Mouse (Mus musculus) cerebellum, adult 2 months (tissue): ENCODE measurements at regions not wholly inside any gene's neighbourhood (a gene's known extent, or its start where the extent isn't known, plus 50 kb on each side); places are given as distances from the start of the nearest gene placed in this dataset.

ENCODE experiments used
- CTCF ChIP-seq: fragments of 200-500 bp; IDR thresholded peaks from 2 replicates; pipeline ENCODE4 v1.5.1; 2011; ENCODE audit warnings: low read depth, mild to moderate bottlenecking, control low read depth, low read length, moderate library complexity, borderline replicate concordance; ENCODE audit not compliant: insufficient read depth
- POLR2A ChIP-seq: fragments of 200-500 bp; IDR thresholded peaks from 2 replicates; pipeline ENCODE4 v1.6.1; 2011; ENCODE audit warnings: low read length, control low read depth, borderline replicate concordance; ENCODE audit not compliant: insufficient read depth

- no peak for TF ChIP-seq CTCF
- no peak for TF ChIP-seq POLR2A
Measured at GRCm38 (mm10) chr2:116993724-116994123, 115.2 kb downstream of the Tmco5 start.
